Mouse (Mus musculus) lung, embryonic 14.5 days (tissue): ENCODE data around the gene Iqub. TPM values are rescaled to one million over a fixed set of nuclear protein-coding genes. Genes with fewer than 3 reads are reported as not detected.

ENCODE experiments used
- ATAC-seq: fragments of 200-750 bp; cut with Nextera tagmentation; 2 replicates; pipeline ENCODE4 v1.8.0; 2017; ENCODE audit warnings: mild to moderate bottlenecking, moderate TSS enrichment, moderate library complexity; ENCODE audit not compliant: insufficient read depth
- DNase-seq: peaks from one replicate; pipeline ENCODE4 v3.0.0-alpha.2; 2015
- H3K27ac ChIP-seq: fragments of 300-500 bp; sonication (generic); 2 replicates; pipeline ENCODE4 v1.5.1; 2014; ENCODE audit warnings: low read depth, mild to moderate bottlenecking, moderate library complexity
- H3K27me3 ChIP-seq: fragments of 300-500 bp; sonication (generic); 2 replicates; pipeline ENCODE4 v1.6.1; 2014; ENCODE audit warnings: low read length, control low read depth; ENCODE audit not compliant: insufficient read depth
- H3K36me3 ChIP-seq: fragments of 300-500 bp; sonication (generic); 2 replicates; pipeline ENCODE4 v1.6.1; 2014; ENCODE audit warnings: control low read depth; ENCODE audit not compliant: insufficient read depth
- H3K4me1 ChIP-seq: fragments of 300-500 bp; sonication (generic); 2 replicates; pipeline ENCODE4 v1.6.1; 2014; ENCODE audit warnings: antibody characterized with exemption, control low read depth; ENCODE audit not compliant: insufficient read depth
- H3K4me2 ChIP-seq: fragments of 300-500 bp; sonication (generic); 2 replicates; pipeline ENCODE4 v1.6.1; 2014; ENCODE audit warnings: mild to moderate bottlenecking
- H3K4me3 ChIP-seq: fragments of 300-500 bp; sonication (generic); 2 replicates; pipeline ENCODE4 v1.5.1; 2014; ENCODE audit warnings: low read depth, low read length
- H3K9ac ChIP-seq: fragments of 300-500 bp; sonication (generic); 2 replicates; pipeline ENCODE4 v1.6.1; 2014
- H3K9me3 ChIP-seq: fragments of 300-500 bp; sonication (generic); 2 replicates; pipeline ENCODE4 v1.6.1; 2016; ENCODE audit warnings: low read depth, low read length, control low read depth
- CTCF ChIP-seq: IDR thresholded peaks from 2 replicates; pipeline ENCODE4 v1.5.1; 2016; ENCODE audit warnings: antibody characterized with exemption, low read depth
- WGBS: fragments of 180-500 bp; shearing (Covaris S2); extraction: QIAGEN DNeasy Blood & Tissue Kit; methylation state at CpG from one replicate; pipeline ENCODE4 v1.1.7; 2014; 5-methylcytosine and 5-hydroxymethylcytosine counted together
- polyA plus RNA-seq: library from polyadenylated mRNA; unstranded; fragments of >200 nt; fragmentation: Nextera tagmentation; extraction: Ambion mirVana; gene quantifications from 2 replicates; pipeline ENCODE4 v1.2.1, GENCODE M21; 2014

The Iqub gene
- polyA plus RNA-seq, 1 experiment from 2014 or later: 0.09 TPM

DNA sequence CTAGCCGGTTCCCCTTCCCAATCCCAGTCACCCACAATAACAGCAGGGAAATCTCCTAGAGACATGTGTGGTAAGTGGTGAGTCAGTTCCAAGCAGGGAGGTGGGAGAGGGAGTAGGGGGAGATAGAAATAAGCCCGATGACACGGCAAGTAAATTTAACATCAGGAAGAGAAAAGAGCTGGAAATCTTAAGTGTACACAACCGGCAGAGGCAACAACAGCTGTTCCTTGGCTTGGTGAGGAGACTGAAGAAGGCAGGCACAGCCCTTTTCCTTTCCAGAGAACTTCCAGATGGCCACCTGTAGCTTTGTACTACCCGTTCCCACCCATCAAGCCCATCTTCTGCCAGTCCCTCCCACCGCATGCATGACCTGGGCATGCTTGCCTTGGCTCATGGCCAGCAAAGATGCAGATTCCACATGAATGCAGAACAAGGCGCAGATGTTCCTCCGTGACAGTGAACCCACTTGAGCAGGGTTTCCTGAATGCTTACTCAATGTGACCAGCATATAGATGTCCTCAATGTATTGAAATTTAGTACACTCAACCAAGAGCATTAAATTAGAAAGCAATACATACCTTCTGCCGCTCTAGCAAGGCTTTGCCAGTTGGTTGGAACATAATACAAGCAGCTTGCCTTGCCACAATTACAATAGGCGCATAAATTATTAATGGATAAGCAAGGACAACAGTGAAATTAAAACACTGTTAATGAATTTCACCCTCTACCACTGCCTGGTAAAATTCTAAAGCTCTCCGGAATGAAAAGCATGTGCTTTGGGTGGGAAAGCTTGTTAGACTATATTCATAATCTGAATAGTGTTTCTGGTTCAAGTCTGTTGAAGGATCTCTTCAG lies 106.1 kb downstream of the Iqub start:
- TF ChIP-seq CTCF: no peak
- Histone ChIP-seq H3K9me3 (no peaks in the 10 kb centered on the region), H3K36me3 (no peaks in the 10 kb centered on the region), H3K4me3 (no peak overlapping the region), H3K27me3 (no peaks in the 10 kb centered on the region), H3K4me1 (no peaks in the 10 kb centered on the region; the same call in 1 of the 2 replicates), H3K9ac (no peak overlapping the region), H3K4me2 (no peak overlapping the region), H3K27ac (no peak overlapping the region)
- 62% methylated on average over 11 of the region's 11 CpGs for WGBS
- ATAC-seq (peak; percentile 31; the same call in 1 of the 2 replicates), DNase-seq (no peak)

- 59% methylated on average over 3 of the region's 3 CpGs for WGBS
- Histone ChIP-seq H3K27ac (no peak overlapping the region), H3K4me2 (no peak overlapping the region), H3K4me3 (no peak overlapping the region), H3K27me3 (no peaks in the 10 kb centered on the region), H3K4me1 (no peaks in the 10 kb centered on the region; the same call in 1 of the 2 replicates), H3K36me3 (no peaks in the 10 kb centered on the region), H3K9me3 (no peaks in the 10 kb centered on the region), H3K9ac (no peak overlapping the region)
- ATAC-seq: no peak
- TF ChIP-seq CTCF: no peak
- no peak for DNase-seq
Observed at GRCm38 (mm10) chr6:24407743-24408142, 107.1 kb downstream of the Iqub start.

- no peak for TF ChIP-seq CTCF
- DNase-seq (no peak), ATAC-seq (no peak)
- Histone ChIP-seq H3K27ac (no peak overlapping the region), H3K4me3 (no peak overlapping the region), H3K27me3 (no peaks in the 10 kb centered on the region), H3K9ac (no peak overlapping the region), H3K9me3 (no peaks in the 10 kb centered on the region), H3K36me3 (no peaks in the 10 kb centered on the region), H3K4me1 (no peaks in the 10 kb centered on the region), H3K4me2 (no peak overlapping the region)
- 82% methylated on average over 4 of the region's 4 CpGs for WGBS
Observed at GRCm38 (mm10) chr6:24397237-24397647, 117.6 kb downstream of the Iqub start.

Other genes with a start within 250 kb of the Iqub start
- 300 and 324 TPM in 2 replicates for gene Ndufa5, start 12.9 kb upstream of the Iqub start, polyA plus RNA-seq
- gene Asb15, start 13.1 kb upstream of the Iqub start, polyA plus RNA-seq: 0.13 TPM in 1 of 2 replicates, not detected in the other
- 0.09 and 0.61 TPM in 2 replicates for gene Lmod2, start 82.7 kb upstream of the Iqub start, polyA plus RNA-seq
- 61.2 and 65.2 TPM in 2 replicates for gene Wasl, start 149.9 kb upstream of the Iqub start, polyA plus RNA-seq
- not detected in 2 replicates for gene Hyal6, start 218.2 kb upstream of the Iqub start, polyA plus RNA-seq
- gene Hyal4, start 233.3 kb upstream of the Iqub start, polyA plus RNA-seq: not detected in 2 replicates